Mouse (Mus musculus) olfactory bulb, adult 2 months (tissue): ENCODE measurements around the gene Olfr904. TPM values are rescaled to one million over a fixed set of nuclear protein-coding genes. Genes with fewer than 3 reads are reported as not detected.
"Not testable (repeated sequence)": the region's sequence is repeated elsewhere in the genome, so short reads cannot be mapped to it uniquely, and the experiment has no call there.

Source experiments
- H3K27ac ChIP-seq: fragments of 200-500 bp; 2 replicates; pipeline ENCODE4 v1.5.1; 2012; ENCODE audit warnings: low read depth, low read length; ENCODE audit not compliant: insufficient read depth
- H3K4me1 ChIP-seq: fragments of 200-500 bp; 2 replicates; pipeline ENCODE4 v1.6.1; 2012; ENCODE audit warnings: low read length; ENCODE audit not compliant: control insufficient read depth, insufficient read depth
- H3K4me3 ChIP-seq: fragments of 200-500 bp; 2 replicates; pipeline ENCODE4 v1.5.1; 2012; ENCODE audit warnings: mild to moderate bottlenecking, low read depth, low read length, moderate library complexity; ENCODE audit not compliant: insufficient read depth
- CTCF ChIP-seq: fragments of 200-500 bp; IDR thresholded peaks from 2 replicates; pipeline ENCODE4 v1.5.1; 2012; ENCODE audit warnings: low read depth, mild to moderate bottlenecking, low read length, moderate library complexity; ENCODE audit not compliant: insufficient read depth
- POLR2A ChIP-seq: fragments of 200-500 bp; IDR thresholded peaks from 2 replicates; pipeline ENCODE4 v1.6.1; 2012; ENCODE audit warnings: mild to moderate bottlenecking, low read depth, low read length, moderate library complexity; ENCODE audit not compliant: insufficient read depth
- WGBS: fragments of 180-500 bp; shearing (Covaris S2); methylation state at CpG from one replicate; pipeline ENCODE4 v1.1.7; 2018; 5-methylcytosine and 5-hydroxymethylcytosine counted together
- polyA plus RNA-seq: library from polyadenylated mRNA; stranded (reverse); fragments of >200 nt; gene quantifications from 2 replicates; pipeline ENCODE4 v1.2.4, GENCODE M21; 2012; ENCODE audit warnings: low replicate concordance; ENCODE audit not compliant: missing spikeins, insufficient read depth, insufficient read length

The Olfr904 gene
- polyA plus RNA-seq = not detected in 2 replicates

- TF ChIP-seq CTCF (no peak), POLR2A (no peak)
- H3K4me1 ChIP-seq = no peaks in the 10 kb centered on the region
- no peak within 1 kb of the TSS for H3K4me3 ChIP-seq
- H3K27ac ChIP-seq = no peak within 1 kb of the TSS
Observed at GRCm38 (mm10) chr9:38462844-38463243, at the start of gene Olfr904. TSS of gene Olfr904 (plus strand) at chr9:38463144.

- H3K4me3 ChIP-seq, H3K27ac ChIP-seq, H3K4me1 ChIP-seq: not testable (repeated sequence)
- 95% methylated on average over 14 of the region's 14 CpGs for WGBS
Observed at GRCm38 (mm10) chr9:38413502-38413901, 49.4 kb upstream of the Olfr904 start.

GRCm38 (mm10) chr9:38423801-38424200 is 39.1 kb upstream of the Olfr904 start:
- Histone ChIP-seq H3K4me1 (no peaks in the 10 kb centered on the region), H3K27ac (no peak overlapping the region), H3K4me3 (no peak overlapping the region)
- TF ChIP-seq POLR2A (no peak), CTCF (no peak)

GRCm38 (mm10) chr9:38427026-38427425 is 35.9 kb upstream of the Olfr904 start:
- H3K27ac ChIP-seq = no peak overlapping the region
- no peak overlapping the region for H3K4me3 ChIP-seq
- WGBS = 55% methylated on average over 1 of the region's 1 CpGs
- H3K4me1 ChIP-seq = no peaks in the 10 kb centered on the region
- TF ChIP-seq POLR2A (no peak), CTCF (no peak)

- TF ChIP-seq POLR2A (no peak), CTCF (no peak)
- no peak within 1 kb of the TSS for H3K4me3 ChIP-seq
- no peaks in the 10 kb centered on the region for H3K4me1 ChIP-seq
- H3K27ac ChIP-seq = no peak within 1 kb of the TSS
- WGBS = 91% methylated on average over 1 of the region's 1 CpGs
Observed at GRCm38 (mm10) chr9:38429155-38429554, 33.8 kb upstream of the Olfr904 start, which contains the start of gene Olfr901. TSS of gene Olfr901 (plus strand) at chr9:38429455.

- TF ChIP-seq CTCF (no peak), POLR2A (no peak)
- Histone ChIP-seq H3K4me3 (no peak within 1 kb of the TSS), H3K27ac (no peak within 1 kb of the TSS), H3K4me1 (no peaks in the 10 kb centered on the region)
- WGBS = 93% methylated on average over 5 of the region's 5 CpGs
Observed at GRCm38 (mm10) chr9:38447352-38447751, 15.6 kb upstream of the Olfr904 start, which contains the start of gene Olfr902. TSS of gene Olfr902 (plus strand) at chr9:38447652.

GRCm38 (mm10) chr9:38470807-38471206 is 7.9 kb downstream of the Olfr904 start, which contains the start of gene Olfr905:
TSS of gene Olfr905 (plus strand) at chr9:38471107.
- no peak for TF ChIP-seq POLR2A
- no peak for TF ChIP-seq CTCF
- Histone ChIP-seq H3K27ac (no peak within 1 kb of the TSS), H3K4me1 (no peaks in the 10 kb centered on the region), H3K4me3 (no peak within 1 kb of the TSS)

- Histone ChIP-seq H3K4me3 (no peak within 1 kb of the TSS), H3K4me1 (no peaks in the 10 kb centered on the region), H3K27ac (no peak within 1 kb of the TSS)
- TF ChIP-seq CTCF (no peak), POLR2A (no peak)
- WGBS = 91% methylated on average over 3 of the region's 3 CpGs
Observed at GRCm38 (mm10) chr9:38486785-38487184, 23.8 kb downstream of the Olfr904 start, which contains the start of gene Olfr906. TSS of gene Olfr906 (plus strand) at chr9:38487085.

GRCm38 (mm10) chr9:38495501-38495900 is 32.6 kb downstream of the Olfr904 start, which contains the start of gene Olfr907:
TSS of gene Olfr907 (plus strand) at chr9:38495801.
- H3K4me1 ChIP-seq = no peaks in the 10 kb centered on the region
- TF ChIP-seq CTCF (no peak), POLR2A (no peak)
- no peak within 1 kb of the TSS for H3K4me3 ChIP-seq
- WGBS = 81% methylated on average over 2 of the region's 2 CpGs
- no peak within 1 kb of the TSS for H3K27ac ChIP-seq

GRCm38 (mm10) chr9:38512353-38512752 is 49.4 kb downstream of the Olfr904 start:
- Histone ChIP-seq H3K27ac (no peak overlapping the region), H3K4me3 (no peak overlapping the region), H3K4me1 (no peaks in the 10 kb centered on the region)
- TF ChIP-seq POLR2A (no peak), CTCF (no peak)
- WGBS = 64% methylated on average over 2 of the region's 2 CpGs

Other genes starting within 250 kb of the Olfr904 start
- gene Olfr894, start 245.1 kb upstream of the Olfr904 start, polyA plus RNA-seq = not detected in 2 replicates
- gene Olfr143, start 210.4 kb upstream of the Olfr904 start, polyA plus RNA-seq = not detected in 2 replicates
- not detected in 2 replicates for gene Olfr895, start 195.3 kb upstream of the Olfr904 start, polyA plus RNA-seq
- gene Olfr896-ps1, start 172.0 kb upstream of the Olfr904 start, polyA plus RNA-seq = not detected in 2 replicates
- gene Olfr25, start 134.1 kb upstream of the Olfr904 start, polyA plus RNA-seq = not detected in 2 replicates
- not detected in 2 replicates for gene Olfr898, start 114.7 kb upstream of the Olfr904 start, polyA plus RNA-seq
- not detected in 2 replicates for gene Olfr250, start 96.2 kb upstream of the Olfr904 start, polyA plus RNA-seq
- not detected in 2 replicates for gene Olfr251, start 86.1 kb upstream of the Olfr904 start, polyA plus RNA-seq
- gene Olfr147, start 61.4 kb upstream of the Olfr904 start, polyA plus RNA-seq = not detected in 2 replicates
- gene Olfr901, start 33.7 kb upstream of the Olfr904 start, polyA plus RNA-seq = not detected in 2 replicates
- not detected in 2 replicates for gene Olfr902, start 15.5 kb upstream of the Olfr904 start, polyA plus RNA-seq
- gene Olfr905, start 8.0 kb downstream of the Olfr904 start, polyA plus RNA-seq = not detected in 2 replicates
- not detected in 2 replicates for gene Olfr906, start 23.9 kb downstream of the Olfr904 start, polyA plus RNA-seq
- gene Olfr907, start 32.7 kb downstream of the Olfr904 start, polyA plus RNA-seq = not detected in 2 replicates
- not detected in 2 replicates for gene Olfr911-ps1, start 58.4 kb downstream of the Olfr904 start, polyA plus RNA-seq
- gene Olfr910, start 74.7 kb downstream of the Olfr904 start, polyA plus RNA-seq = not detected in 2 replicates
- gene Olfr912, start 117.0 kb downstream of the Olfr904 start, polyA plus RNA-seq = not detected in 2 replicates
- not detected in 2 replicates for gene Olfr913, start 129.6 kb downstream of the Olfr904 start, polyA plus RNA-seq
- gene Olfr914, start 142.0 kb downstream of the Olfr904 start, polyA plus RNA-seq = not detected in 2 replicates
- gene Olfr916, start 196.7 kb downstream of the Olfr904 start, polyA plus RNA-seq = not detected in 2 replicates
- not detected in 2 replicates for gene Olfr917, start 202.7 kb downstream of the Olfr904 start, polyA plus RNA-seq
- gene Olfr918, start 211.5 kb downstream of the Olfr904 start, polyA plus RNA-seq = not detected in 2 replicates
- not detected in 2 replicates for gene Olfr919, start 240.5 kb downstream of the Olfr904 start, polyA plus RNA-seq